Mouse (Mus musculus) gastrocnemius, postnatal 14 days (tissue): ENCODE results near the gene Chrd. TPM values are rescaled to one million over a fixed set of nuclear protein-coding genes. Genes with fewer than 3 reads are reported as not detected.
A peak's percentile ranks its signal among the peaks of the same experiment; 100 is the strongest.

Source experiments
- DNase-seq: peaks from one replicate; pipeline ENCODE4 v3.0.0; 2021; ENCODE audit warnings: mixed read lengths
- intact Hi-C: fragments of 180-260 bp; cut with DNase I; formaldehyde crosslinking; loops from one replicate; pipeline ENCODE4 v1.15.1; 2025; ENCODE audit warnings: low total_unique reads
- total RNA-seq, 2 experiments: library from RNA; stranded (reverse); gene quantifications; 2 replicates each; pipeline ENCODE4 v1.2.3; 2021

Chrd gene
- total RNA-seq, 2 experiments from 2014 or later: 3.7 to 4.6 TPM

GRCm38 (mm10) chr16:20730293-20730711 lies 2.6 kb upstream of the Chrd start:
- DNase-seq: no peak
- intact Hi-C loops: no loop called here

GRCm38 (mm10) chr16:20731688-20732087 lies 1.2 kb upstream of the Chrd start:
- intact Hi-C loops: no loop called here
- no peak for DNase-seq

DNA sequence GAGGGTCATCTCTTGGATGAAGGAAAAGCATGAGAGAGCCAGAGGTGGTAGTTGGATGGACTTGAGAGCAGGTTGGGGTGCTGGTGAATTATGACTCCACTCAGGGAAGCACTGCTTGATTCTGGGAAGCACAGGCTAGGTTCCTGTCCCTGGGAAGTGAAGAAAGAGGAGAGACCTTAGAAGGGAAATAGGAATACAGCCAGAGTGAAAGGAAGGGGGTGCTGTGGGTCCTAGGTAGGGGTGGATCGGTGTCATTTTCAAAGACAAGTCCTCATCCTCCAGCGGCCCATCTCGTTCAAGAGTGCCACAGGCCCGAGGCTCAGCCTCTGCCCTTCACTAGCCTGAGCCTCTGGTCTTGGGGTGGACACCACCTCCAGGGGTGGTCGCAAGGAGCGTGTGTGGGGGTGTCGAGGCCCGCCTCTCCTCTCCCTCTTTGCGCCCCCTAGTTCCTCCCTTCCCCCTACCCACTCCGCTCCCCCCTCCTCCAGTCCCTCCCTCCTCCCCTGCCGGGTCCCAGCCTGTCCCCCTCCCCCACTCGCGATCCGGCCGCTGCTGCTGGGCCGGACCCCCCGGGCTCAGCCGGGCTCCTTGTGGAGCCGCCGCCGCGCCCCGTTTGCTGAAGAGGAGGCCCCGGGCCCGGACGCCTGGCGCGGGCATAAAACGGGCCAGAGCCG lies 539 bp upstream of the Chrd start:
- DNase-seq: no peak
- intact Hi-C loops: no loop called here

- intact Hi-C loops: no loop called here
- no peak for DNase-seq
These were observed 1.1 kb downstream of the Chrd start, which contains the start of gene Thpo for GRCm38 (mm10) chr16:20733731-20734730. Gene Thpo, minus strand, starts transcription at chr16:20734511.

- no peak for DNase-seq
- intact Hi-C loops: no loop called here
These were observed 2.7 kb downstream of the Chrd start for GRCm38 (mm10) chr16:20735651-20736050.

- intact Hi-C loops: no loop called here
These were observed 3.2 kb downstream of the Chrd start for GRCm38 (mm10) chr16:20736168-20736567.

DNA sequence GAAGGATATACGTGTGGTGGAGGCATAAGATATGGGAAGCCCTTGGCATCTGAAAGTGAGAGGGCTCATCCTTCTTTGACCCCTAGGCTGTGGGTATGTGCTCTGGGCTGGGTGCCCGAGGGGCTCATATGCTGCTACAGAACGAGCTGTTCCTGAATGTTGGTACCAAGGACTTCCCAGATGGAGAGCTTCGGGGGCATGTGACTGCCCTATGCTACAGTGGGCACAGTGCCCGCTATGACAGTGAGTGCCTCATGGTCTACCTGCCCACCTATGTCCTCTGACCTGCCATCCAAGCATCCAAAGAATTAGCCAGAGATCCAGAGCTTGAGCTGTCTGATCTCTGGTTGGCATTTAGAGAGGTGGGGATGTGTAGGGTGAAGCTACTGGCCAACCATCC lies 3.9 kb downstream of the Chrd start:
- no peak for DNase-seq
- intact Hi-C loops: no loop called here

More at GRCm38 (mm10) chr16:20736168-20736567, 3.2 kb downstream of the Chrd start:
- no peak for DNase-seq

DNA sequence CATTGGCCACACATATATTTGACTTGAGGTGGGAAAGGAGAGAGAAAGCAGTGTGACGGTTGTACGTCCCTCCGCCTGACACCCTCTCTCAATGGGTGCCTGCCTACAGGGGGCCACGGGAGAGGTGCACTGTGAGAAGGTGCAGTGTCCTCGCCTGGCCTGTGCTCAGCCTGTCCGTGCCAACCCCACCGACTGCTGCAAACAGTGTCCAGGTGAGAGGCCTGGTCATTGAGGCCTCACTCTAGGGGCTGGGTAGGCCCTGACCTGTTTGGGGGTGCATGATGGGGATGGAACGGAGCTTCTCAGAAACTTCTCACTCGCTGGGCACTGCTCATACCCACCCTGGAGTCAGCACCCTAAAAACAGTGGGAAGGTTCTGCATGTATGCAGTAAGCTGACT lies 6.9 kb downstream of the Chrd start:
- intact Hi-C loops: no loop called here
- DNase-seq: no peak

DNA sequence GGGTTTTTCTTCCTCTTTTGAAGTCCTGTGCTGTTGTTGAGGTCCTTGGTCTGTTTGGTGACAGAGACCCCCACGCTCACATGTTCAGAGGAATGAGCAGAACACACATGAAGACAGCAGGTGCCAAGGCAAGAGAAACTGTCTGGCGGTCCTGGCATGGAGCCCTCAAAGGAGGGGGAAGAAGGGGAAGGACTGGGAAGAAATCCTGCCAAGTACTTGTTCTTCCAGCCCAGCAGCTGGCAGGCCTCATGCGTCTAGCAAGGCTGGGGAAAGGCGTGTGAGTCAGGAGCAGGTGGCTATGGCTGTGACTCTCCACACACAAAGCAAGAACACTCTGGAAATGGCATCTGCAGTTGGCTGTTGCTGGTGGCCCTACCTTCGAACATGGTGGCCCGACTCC lies 13.7 kb downstream of the Chrd start:
- intact Hi-C loops: no loop called here
- DNase-seq: peak; percentile 83

- DNase-seq: no peak
- intact Hi-C loops: no loop called here
These were observed 17.6 kb downstream of the Chrd start for GRCm38 (mm10) chr16:20750518-20750917.

DNA sequence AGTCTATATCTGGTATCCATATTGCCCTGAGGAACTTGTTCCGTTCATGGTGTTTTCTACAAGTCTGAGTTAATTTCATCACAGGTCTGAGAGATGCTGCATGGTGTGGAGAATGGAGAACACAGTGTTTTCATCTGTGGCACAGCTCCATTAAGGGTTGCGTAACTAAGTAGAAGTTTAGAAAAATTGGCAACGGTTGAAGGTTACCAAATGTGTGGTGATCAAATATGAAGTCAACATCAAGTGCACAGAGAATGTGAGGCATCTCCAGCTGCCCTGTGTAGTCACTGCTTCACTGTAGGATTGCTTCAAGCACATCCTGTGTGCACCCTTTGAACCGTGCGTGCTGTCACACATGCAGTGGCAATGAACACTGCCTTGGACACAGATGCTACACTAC lies 23.1 kb downstream of the Chrd start:
- intact Hi-C loops: no loop called here
- DNase-seq: no peak

DNA sequence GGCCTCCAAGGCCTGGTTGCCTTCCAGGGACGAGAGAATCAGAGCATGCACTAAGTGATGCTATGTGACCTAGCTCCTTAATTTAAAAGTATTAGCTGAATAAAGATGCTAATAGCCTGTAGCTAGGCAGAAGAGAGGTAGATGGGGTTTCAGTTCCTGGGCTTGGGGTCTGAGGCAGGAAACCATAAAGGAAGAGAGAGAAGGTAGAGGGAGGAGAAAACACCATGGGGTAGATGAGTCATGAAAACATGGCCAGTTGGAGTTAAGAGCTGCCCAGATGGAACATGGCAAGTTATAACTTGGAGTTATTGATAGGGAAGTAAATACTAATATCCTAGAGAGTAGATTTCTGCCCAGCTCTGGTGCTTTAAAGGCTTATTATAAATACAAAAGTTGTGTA lies 24.5 kb downstream of the Chrd start:
- intact Hi-C loops: no loop called here
- no peak for DNase-seq

GRCm38 (mm10) chr16:20761681-20762080 lies 28.8 kb downstream of the Chrd start:
- intact Hi-C loops: loop anchor here (2.0 to 5.0 kb wide), 2 partner anchors 41 to 54 kb away; no protein-coding TSS in a partner anchor
- peak; percentile 27 for DNase-seq

DNA sequence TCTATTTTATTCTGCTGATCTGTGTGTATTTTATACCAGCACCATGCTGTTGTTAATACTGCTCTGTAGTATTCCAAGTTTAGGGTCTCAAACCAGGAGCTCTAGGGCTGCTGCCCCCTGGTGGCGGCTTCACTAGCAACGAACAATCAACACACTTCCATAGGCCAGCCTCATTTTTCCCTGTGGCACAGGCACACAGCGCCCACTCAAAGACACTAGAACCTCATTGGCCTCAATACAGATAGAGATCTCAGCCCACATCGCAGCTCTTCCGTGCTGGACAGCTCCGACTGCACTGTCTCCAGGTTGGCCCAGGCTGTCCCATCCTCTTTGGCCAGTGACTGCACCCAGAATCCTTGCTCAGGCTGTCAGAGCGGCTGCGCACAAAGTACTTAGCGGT lies 32.3 kb downstream of the Chrd start:
- peak; percentile 33 for DNase-seq
- intact Hi-C loops: no loop called here

- intact Hi-C loops: no loop called here
- DNase-seq: no peak
These were observed 42.1 kb downstream of the Chrd start for GRCm38 (mm10) chr16:20775021-20775420.

GRCm38 (mm10) chr16:20779846-20780245 lies 46.9 kb downstream of the Chrd start:
- DNase-seq: no peak
- intact Hi-C loops: no loop called here

DNA sequence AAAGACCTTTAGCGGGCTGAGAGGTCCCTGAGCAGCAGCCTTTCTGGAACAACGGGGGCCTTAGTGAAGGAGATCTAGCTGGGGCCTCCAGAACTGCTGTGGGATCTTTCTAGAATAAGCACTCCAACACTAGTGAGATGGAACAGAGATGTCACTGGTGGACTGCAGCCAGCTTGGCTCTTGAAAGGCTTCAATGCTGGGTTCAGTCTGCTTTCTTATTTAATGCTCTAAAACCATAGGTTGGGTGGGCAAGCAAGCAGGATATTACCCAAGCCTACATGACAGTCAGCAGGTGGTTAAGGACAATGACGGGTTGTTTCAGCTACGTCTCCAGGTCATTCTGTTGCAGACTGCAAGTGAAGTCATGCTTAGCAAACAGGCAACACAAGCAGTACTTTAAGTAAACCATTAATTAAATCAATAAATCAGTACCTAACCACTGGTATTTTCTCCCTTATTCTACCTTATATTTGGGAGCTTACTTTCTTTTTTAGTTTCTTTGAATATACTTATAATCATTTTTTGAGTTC lies 48.2 kb downstream of the Chrd start:
- intact Hi-C loops: no loop called here
- no peak for DNase-seq

DNA sequence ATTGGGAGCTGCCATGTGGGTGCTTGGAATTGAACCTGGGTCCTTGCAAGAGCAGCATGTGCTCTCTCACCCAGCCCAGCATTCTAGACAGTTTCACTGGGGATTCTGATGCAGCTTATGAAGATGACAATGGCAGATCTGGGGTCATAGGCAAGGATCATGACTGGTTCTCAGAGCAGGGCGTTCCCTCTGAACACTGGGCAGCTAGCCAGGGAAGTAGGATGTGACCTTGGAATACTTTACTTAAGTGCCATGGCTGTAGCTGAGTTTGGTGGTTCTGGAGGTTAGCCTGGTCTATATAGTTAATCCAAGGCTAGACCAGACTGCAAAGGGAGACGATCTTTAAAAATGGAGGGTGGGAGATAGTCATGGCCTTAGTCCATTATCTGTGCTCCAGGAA lies 51.0 kb downstream of the Chrd start:
- no peak for DNase-seq
- intact Hi-C loops: no loop called here

DNA sequence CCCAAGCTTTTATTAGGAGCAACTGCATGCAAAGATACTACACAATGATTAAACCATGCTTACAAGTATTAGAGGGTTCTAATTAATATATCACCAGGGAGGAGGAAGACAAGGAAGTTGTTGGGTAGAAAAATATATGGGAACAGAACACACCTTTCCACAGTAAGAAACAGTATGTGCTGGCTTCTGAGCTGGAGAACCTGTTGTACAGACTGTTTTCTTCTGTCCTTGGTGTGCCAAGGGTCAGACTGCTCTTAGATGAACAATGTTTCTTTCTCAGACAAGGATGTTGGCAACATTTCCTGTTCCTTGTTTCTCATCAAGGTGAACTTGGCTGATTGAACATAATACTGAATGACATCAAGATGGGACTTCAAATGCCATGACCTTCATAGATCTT lies 51.8 kb downstream of the Chrd start:
- DNase-seq: no peak
- intact Hi-C loops: no loop called here

GRCm38 (mm10) chr16:20786556-20786955 lies 53.6 kb downstream of the Chrd start:
- DNase-seq: no peak
- intact Hi-C loops: no loop called here
